Mouse (Mus musculus): ENCODE data around the gene Arih2. TPM values are rescaled to one million over a fixed set of nuclear protein-coding genes. Genes with fewer than 3 reads are reported as not detected.

Gene Arih2
- total and polyA plus RNA-seq, 3 experiments = 77.4 to 153 (median 86.9) TPM

- Histone ChIP-seq H3K36me3 (replicated peaks) (peaks cover 84% of the 10 kb centered on the region), H3K9me3 (replicated peaks) (no peaks in the 10 kb centered on the region), H3K4me1 (ENCODE audit: insufficient read depth, low read depth, low read length) (peaks cover 54% of the 10 kb centered on the region), H3K4me3 (ENCODE audit: low read depth, low read length) (no peak overlapping the region), H3K27me3 (ENCODE audit: insufficient read depth, low read length) (no peaks in the 10 kb centered on the region)
- TF ChIP-seq GATA2 (IDR thresholded peaks at IDR 0.05; ENCODE audit: borderline replicate concordance, low read depth, low read length) = no peak
- no peak for TF ChIP-seq TAL1 (conservative IDR thresholded peaks at IDR 0.05; ENCODE audit: low read depth, low read length)
- no peak for TF ChIP-seq POLR2AphosphoS5 (IDR thresholded peaks at IDR 0.05; ENCODE audit: insufficient replicate concordance, low read depth, low read length)
- no peak for TF ChIP-seq GATA1 (IDR thresholded peaks at IDR 0.05; ENCODE audit: borderline replicate concordance, low read length)
- no peak for TF ChIP-seq CTCF (IDR thresholded peaks at IDR 0.05; ENCODE audit: low read depth, low read length)
- ATAC-seq (ENCODE audit: extremely low read depth, insufficient number of reproducible peaks, low FRiP score, poor library complexity, severe bottlenecking) (no peak), DNase-seq (ENCODE audit: low spot score) (no peak)
These were observed 15.3 kb downstream of the Arih2 start for GRCm38 (mm10) chr9:108633846-108634245.

- DNase-seq (ENCODE audit: low spot score) (no peak), ATAC-seq (ENCODE audit: extremely low read depth, insufficient number of reproducible peaks, low FRiP score, poor library complexity, severe bottlenecking) (no peak)
- TF ChIP-seq TAL1 (conservative IDR thresholded peaks at IDR 0.05; ENCODE audit: low read depth, low read length) (no peak), CTCF (IDR thresholded peaks at IDR 0.05; ENCODE audit: low read depth, low read length) (no peak), GATA1 (IDR thresholded peaks at IDR 0.05; ENCODE audit: borderline replicate concordance, low read length) (no peak), POLR2AphosphoS5 (IDR thresholded peaks at IDR 0.05; ENCODE audit: insufficient replicate concordance, low read depth, low read length) (no peak), GATA2 (IDR thresholded peaks at IDR 0.05; ENCODE audit: borderline replicate concordance, low read depth, low read length) (no peak)
- peaks cover 86% of the 10 kb centered on the region for H3K36me3 ChIP-seq (replicated peaks)
- peaks cover 63% of the 10 kb centered on the region for H3K4me1 ChIP-seq (ENCODE audit: insufficient read depth, low read depth, low read length)
- no peaks in the 10 kb centered on the region for H3K27me3 ChIP-seq (ENCODE audit: insufficient read depth, low read length)
- no peak overlapping the region for H3K4me3 ChIP-seq (ENCODE audit: low read depth, low read length)
- H3K9me3 ChIP-seq (replicated peaks) = no peaks in the 10 kb centered on the region
These were observed 16.8 kb downstream of the Arih2 start for GRCm38 (mm10) chr9:108632375-108632774.

GRCm38 (mm10) chr9:108631631-108632256 is 17.4 kb downstream of the Arih2 start:
- no peaks in the 10 kb centered on the region for H3K27me3 ChIP-seq (ENCODE audit: insufficient read depth, low read length)
- TF ChIP-seq TAL1 (conservative IDR thresholded peaks at IDR 0.05; ENCODE audit: low read depth, low read length) = no peak
- no peaks in the 10 kb centered on the region for H3K9me3 ChIP-seq (replicated peaks)
- H3K4me3 ChIP-seq (ENCODE audit: low read depth, low read length) = no peak overlapping the region
- peaks cover 87% of the 10 kb centered on the region for H3K36me3 ChIP-seq (replicated peaks)
- peaks cover 59% of the 10 kb centered on the region for H3K4me1 ChIP-seq (ENCODE audit: insufficient read depth, low read depth, low read length)
- ATAC-seq (ENCODE audit: extremely low read depth, insufficient number of reproducible peaks, low FRiP score, poor library complexity, severe bottlenecking) (no peak), DNase-seq (ENCODE audit: low spot score) (peak; percentile 23)

- Histone ChIP-seq H3K4me3 (ENCODE audit: low read depth, low read length) (no peak overlapping the region; the same call in 1 of the 2 replicates), H3K4me1 (ENCODE audit: insufficient read depth, low read depth, low read length) (peaks cover 57% of the 10 kb centered on the region), H3K27me3 (ENCODE audit: insufficient read depth, low read length) (no peaks in the 10 kb centered on the region), H3K36me3 (replicated peaks) (peaks cover 87% of the 10 kb centered on the region), H3K9me3 (replicated peaks) (no peaks in the 10 kb centered on the region)
- ATAC-seq (ENCODE audit: extremely low read depth, insufficient number of reproducible peaks, low FRiP score, poor library complexity, severe bottlenecking) = no peak
- no peak for TF ChIP-seq GATA2 (IDR thresholded peaks at IDR 0.05; ENCODE audit: borderline replicate concordance, low read depth, low read length)
- DNase-seq (ENCODE audit: low spot score) = peak; percentile 15
These were observed 18.5 kb downstream of the Arih2 start for GRCm38 (mm10) chr9:108630683-108631082.

- no peaks in the 10 kb centered on the region for H3K9me3 ChIP-seq (replicated peaks)
These were observed 21.0 kb downstream of the Arih2 start for GRCm38 (mm10) chr9:108628141-108628540.

GRCm38 (mm10) chr9:108626498-108626897 is 22.7 kb downstream of the Arih2 start:
- H3K4me3 ChIP-seq (ENCODE audit: low read depth, low read length) = no peak overlapping the region
- peaks cover 36% of the 10 kb centered on the region for H3K4me1 ChIP-seq (ENCODE audit: insufficient read depth, low read depth, low read length)
- no peaks in the 10 kb centered on the region for H3K9me3 ChIP-seq (replicated peaks)
- DNase-seq (ENCODE audit: low spot score) (no peak), ATAC-seq (ENCODE audit: extremely low read depth, insufficient number of reproducible peaks, low FRiP score, poor library complexity, severe bottlenecking) (no peak)
- no peak for TF ChIP-seq POLR2AphosphoS5 (IDR thresholded peaks at IDR 0.05; ENCODE audit: insufficient replicate concordance, low read depth, low read length)
- TF ChIP-seq TAL1 (conservative IDR thresholded peaks at IDR 0.05; ENCODE audit: low read depth, low read length) = no peak
- no peak for TF ChIP-seq GATA2 (IDR thresholded peaks at IDR 0.05; ENCODE audit: borderline replicate concordance, low read depth, low read length)
- TF ChIP-seq CTCF (IDR thresholded peaks at IDR 0.05; ENCODE audit: low read depth, low read length) = no peak
- no peak for TF ChIP-seq GATA1 (IDR thresholded peaks at IDR 0.05; ENCODE audit: borderline replicate concordance, low read length)
- H3K36me3 ChIP-seq (replicated peaks) = peaks cover 74% of the 10 kb centered on the region
- H3K27me3 ChIP-seq (ENCODE audit: insufficient read depth, low read length) = no peaks in the 10 kb centered on the region

More at GRCm38 (mm10) chr9:108628141-108628540, 21.0 kb downstream of the Arih2 start:
- ATAC-seq (ENCODE audit: extremely low read depth, insufficient number of reproducible peaks, low FRiP score, poor library complexity, severe bottlenecking) (no peak), DNase-seq (ENCODE audit: low spot score) (no peak)
- TF ChIP-seq TAL1 (conservative IDR thresholded peaks at IDR 0.05; ENCODE audit: low read depth, low read length) = no peak
- TF ChIP-seq CTCF (IDR thresholded peaks at IDR 0.05; ENCODE audit: low read depth, low read length) = no peak
- TF ChIP-seq GATA1 (IDR thresholded peaks at IDR 0.05; ENCODE audit: borderline replicate concordance, low read length) = no peak
- TF ChIP-seq GATA2 (IDR thresholded peaks at IDR 0.05; ENCODE audit: borderline replicate concordance, low read depth, low read length) = no peak
- TF ChIP-seq POLR2AphosphoS5 (IDR thresholded peaks at IDR 0.05; ENCODE audit: insufficient replicate concordance, low read depth, low read length) = no peak
- H3K36me3 ChIP-seq (replicated peaks) = peaks cover 79% of the 10 kb centered on the region
- peaks cover 50% of the 10 kb centered on the region for H3K4me1 ChIP-seq (ENCODE audit: insufficient read depth, low read depth, low read length)
- H3K27me3 ChIP-seq (ENCODE audit: insufficient read depth, low read length) = no peaks in the 10 kb centered on the region
- no peak overlapping the region for H3K4me3 ChIP-seq (ENCODE audit: low read depth, low read length)

GRCm38 (mm10) chr9:108617301-108617700 is 31.9 kb downstream of the Arih2 start:
- TF ChIP-seq TAL1 (conservative IDR thresholded peaks at IDR 0.05; ENCODE audit: low read depth, low read length) (no peak), CTCF (IDR thresholded peaks at IDR 0.05; ENCODE audit: low read depth, low read length) (no peak)
- ATAC-seq (ENCODE audit: extremely low read depth, insufficient number of reproducible peaks, low FRiP score, poor library complexity, severe bottlenecking) = no peak
- Histone ChIP-seq H3K27me3 (ENCODE audit: insufficient read depth, low read length) (no peaks in the 10 kb centered on the region), H3K36me3 (replicated peaks) (peaks cover 96% of the 10 kb centered on the region), H3K4me3 (ENCODE audit: low read depth, low read length) (no peak overlapping the region), H3K9me3 (replicated peaks) (no peaks in the 10 kb centered on the region), H3K4me1 (ENCODE audit: insufficient read depth, low read depth, low read length) (0 out of 2 replicates have a peak, but pooled peaks cover 5% of the 10 kb centered on the region)
- no peak for DNase-seq (ENCODE audit: low spot score)
